Mouse (Mus musculus) limb, embryonic 14.5 days (tissue): ENCODE data around the gene Rabgap1l. TPM values are rescaled to one million over a fixed set of nuclear protein-coding genes. Genes with fewer than 3 reads are reported as not detected.
A peak's percentile ranks its signal among the peaks of the same experiment; 100 is the strongest.

Experiments
- ATAC-seq: fragments of 200-750 bp; cut with Nextera tagmentation; 2 replicates; pipeline ENCODE4 v1.8.0; 2017; ENCODE audit warnings: low read depth, moderate number of reproducible peaks, moderate TSS enrichment; ENCODE audit not compliant: low FRiP score
- DNase-seq: peaks from one replicate; pipeline ENCODE4 v3.0.0-alpha.2; 2015; ENCODE audit warnings: low spot score
- H3K27ac ChIP-seq: fragments of 300-500 bp; sonication (generic); replicated peaks from 2 replicates; pipeline ENCODE4 v1.5.1; 2014; ENCODE audit warnings: low read depth, mild to moderate bottlenecking, low read length, moderate library complexity, mixed read lengths
- H3K27me3 ChIP-seq: fragments of 300-500 bp; sonication (generic); 2 replicates; pipeline ENCODE4 v1.6.1; 2014; ENCODE audit warnings: low read length, mixed read lengths; ENCODE audit not compliant: control insufficient read depth, insufficient read depth
- H3K36me3 ChIP-seq: fragments of 300-500 bp; sonication (generic); 2 replicates; pipeline ENCODE4 v1.6.1; 2014; ENCODE audit warnings: mild to moderate bottlenecking, low read length, moderate library complexity, mixed read lengths; ENCODE audit not compliant: control insufficient read depth, insufficient read depth
- H3K4me1 ChIP-seq: fragments of 300-500 bp; sonication (generic); 2 replicates; pipeline ENCODE4 v1.6.1; 2014; ENCODE audit warnings: antibody characterized with exemption, low read length, mixed read lengths; ENCODE audit not compliant: control insufficient read depth, insufficient read depth
- H3K4me2 ChIP-seq: fragments of 300-500 bp; sonication (generic); replicated peaks from 2 replicates; pipeline ENCODE4 v1.6.1; 2014; ENCODE audit warnings: low read depth, mild to moderate bottlenecking, low read length, moderate library complexity; ENCODE audit not compliant: severe bottlenecking
- H3K4me3 ChIP-seq: fragments of 300-500 bp; sonication (generic); replicated peaks from 2 replicates; pipeline ENCODE4 v1.5.1; 2014; ENCODE audit warnings: low read length
- H3K9ac ChIP-seq: fragments of 300-500 bp; sonication (generic); 2 replicates; pipeline ENCODE4 v1.6.1; 2014; ENCODE audit warnings: mild to moderate bottlenecking, low read depth, low read length, moderate library complexity; ENCODE audit not compliant: severe bottlenecking
- H3K9me3 ChIP-seq: fragments of 300-500 bp; sonication (generic); 2 replicates; pipeline ENCODE4 v1.6.1; 2016; ENCODE audit warnings: low read length; ENCODE audit not compliant: control insufficient read depth
- POLR2A ChIP-seq: fragments of 200-500 bp; IDR thresholded peaks from 2 replicates; pipeline ENCODE4 v1.8.0; 2012; ENCODE audit warnings: inconsistent platforms, mild to moderate bottlenecking, moderate library complexity, borderline replicate concordance; ENCODE audit not compliant: insufficient read depth, insufficient read length; ENCODE audit errors: extremely low read depth
- WGBS: fragments of 180-500 bp; shearing (Covaris S2); extraction: QIAGEN DNeasy Blood & Tissue Kit; methylation state at CpG from one replicate; pipeline ENCODE4 v1.1.7; 2014; 5-methylcytosine and 5-hydroxymethylcytosine counted together
- polyA plus RNA-seq, 2 experiments: library from polyadenylated mRNA; depleted of rRNA in 1 of 2; stranded (reverse) in 1 of 2; unstranded in 1 of 2; fragments of >200 nt; fragmentation: Nextera tagmentation in 1 of 2; extraction: Ambion mirVana in 1 of 2; gene quantifications; 2 replicates each; pipeline versions ENCODE4 v1.2.1 to v1.2.3; 2012 to 2014

The Rabgap1l gene
- polyA plus RNA-seq, 2 experiments = 13.3 to 19.3 TPM

GRCm38 (mm10) chr1:160594066-160594465 is 198.9 kb downstream of the Rabgap1l start:
- H3K4me1 ChIP-seq = no peaks in the 10 kb centered on the region
- ATAC-seq = no peak
- WGBS = 53% methylated on average over 4 of the region's 4 CpGs
- no peak overlapping the region for H3K27ac ChIP-seq
- H3K36me3 ChIP-seq = no peaks in the 10 kb centered on the region
- H3K4me3 ChIP-seq = no peak overlapping the region
- DNase-seq = no peak
- H3K9me3 ChIP-seq = no peaks in the 10 kb centered on the region
- no peak for TF ChIP-seq POLR2A
- no peak overlapping the region for H3K4me2 ChIP-seq
- no peak overlapping the region for H3K9ac ChIP-seq
- H3K27me3 ChIP-seq = no peaks in the 10 kb centered on the region

- Histone ChIP-seq H3K27ac (no peak overlapping the region), H3K4me1 (no peaks in the 10 kb centered on the region), H3K9me3 (no peaks in the 10 kb centered on the region), H3K36me3 (no peaks in the 10 kb centered on the region), H3K4me3 (no peak overlapping the region), H3K4me2 (no peak overlapping the region), H3K27me3 (no peaks in the 10 kb centered on the region), H3K9ac (no peak overlapping the region)
- 77% methylated on average over 4 of the region's 4 CpGs for WGBS
- no peak for ATAC-seq
- DNase-seq = no peak
- no peak for TF ChIP-seq POLR2A
These were observed 204.0 kb downstream of the Rabgap1l start for GRCm38 (mm10) chr1:160588911-160589590.

- WGBS = 75% methylated on average over 12 of the region's 12 CpGs
- ATAC-seq = no peak
- no peak for TF ChIP-seq POLR2A
These were observed 213.4 kb downstream of the Rabgap1l start for GRCm38 (mm10) chr1:160579309-160580233.

GRCm38 (mm10) chr1:160576124-160576523 is 216.9 kb downstream of the Rabgap1l start:
- no peaks in the 10 kb centered on the region for H3K9me3 ChIP-seq
- DNase-seq (no peak), ATAC-seq (no peak)
- H3K36me3 ChIP-seq = no peaks in the 10 kb centered on the region
- H3K9ac ChIP-seq = no peak overlapping the region
- H3K4me1 ChIP-seq = peaks cover 11% of the 10 kb centered on the region
- H3K27ac ChIP-seq = no peak overlapping the region
- no peak for TF ChIP-seq POLR2A
- no peak overlapping the region for H3K4me3 ChIP-seq
- H3K27me3 ChIP-seq = no peaks in the 10 kb centered on the region
- 89% methylated on average over 4 of the region's 4 CpGs for WGBS
- H3K4me2 ChIP-seq = no peak overlapping the region

More at GRCm38 (mm10) chr1:160579309-160580233, 213.4 kb downstream of the Rabgap1l start:
- H3K9me3 ChIP-seq = no peaks in the 10 kb centered on the region
- H3K4me3 ChIP-seq = no peak overlapping the region
- H3K4me2 ChIP-seq = no peak overlapping the region
- no peak for DNase-seq
- H3K4me1 ChIP-seq = no peaks in the 10 kb centered on the region; the same call in 1 of the 2 replicates
- no peak overlapping the region for H3K27ac ChIP-seq
- H3K36me3 ChIP-seq = no peaks in the 10 kb centered on the region
- H3K9ac ChIP-seq = no peak overlapping the region
- no peaks in the 10 kb centered on the region for H3K27me3 ChIP-seq

- no peaks in the 10 kb centered on the region for H3K36me3 ChIP-seq
- no peaks in the 10 kb centered on the region for H3K9me3 ChIP-seq
- H3K9ac ChIP-seq = no peak overlapping the region
- no peaks in the 10 kb centered on the region for H3K27me3 ChIP-seq
- DNase-seq (peak; percentile 34), ATAC-seq (peak; percentile 53)
- H3K4me3 ChIP-seq = no peak overlapping the region
- H3K27ac ChIP-seq = no peak overlapping the region
- TF ChIP-seq POLR2A = no peak
- peaks cover 11% of the 10 kb centered on the region for H3K4me1 ChIP-seq
- WGBS = 39% methylated on average over 4 of the region's 4 CpGs
- H3K4me2 ChIP-seq = no peak overlapping the region
These were observed 219.0 kb downstream of the Rabgap1l start for GRCm38 (mm10) chr1:160574039-160574438.
